Mouse (Mus musculus): ENCODE data around the gene Tfe3.

Gene Tfe3

DNA sequence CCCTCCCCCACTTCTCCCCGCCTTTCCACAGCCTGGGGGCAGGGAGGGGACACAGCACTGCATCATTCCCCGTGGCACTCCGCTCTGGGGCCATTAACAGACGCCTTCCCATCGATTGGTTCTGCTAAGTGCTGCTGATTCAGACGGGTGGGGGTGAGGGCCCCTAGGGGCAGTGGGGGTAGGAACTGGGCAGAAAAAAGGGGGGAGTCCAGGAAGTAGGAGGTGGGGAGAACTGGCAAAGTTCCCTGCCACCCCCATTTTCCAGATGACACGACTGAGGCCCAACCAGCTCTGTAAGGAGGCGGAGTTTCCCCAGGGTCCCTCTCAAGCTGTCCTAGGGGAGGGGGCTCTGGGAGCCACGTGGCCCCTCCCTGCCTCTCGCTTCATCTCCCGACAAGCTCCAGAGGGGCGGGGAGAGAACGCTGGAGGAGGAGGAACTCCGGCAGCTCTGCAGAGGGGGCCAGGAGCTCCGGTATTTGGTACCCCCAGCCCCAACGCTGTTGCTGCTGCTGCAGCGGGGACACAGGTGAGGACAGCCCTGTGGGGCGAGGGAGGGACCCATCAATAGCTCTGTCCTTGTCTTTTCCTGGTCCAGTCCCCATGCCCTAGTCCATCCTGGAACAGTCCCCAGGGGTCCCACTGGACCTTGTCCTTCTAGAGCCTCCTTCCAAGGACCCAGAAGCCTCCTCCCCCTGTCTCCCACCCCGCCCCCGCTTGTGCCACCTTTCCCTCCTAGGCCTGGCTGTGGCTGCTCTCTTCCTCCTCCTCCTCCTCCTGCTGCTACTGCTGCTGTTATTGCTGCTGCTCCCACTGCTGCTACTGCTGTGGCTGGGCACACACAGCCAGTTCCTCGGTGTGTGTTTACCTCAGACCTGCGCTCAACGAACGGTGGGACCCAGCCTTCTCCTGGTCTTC, 59.8 kb downstream of the Tfe3 start, which contains the start of gene Kcnd1:
Gene Kcnd1, plus strand, starts transcription at position 425 of the 915 bp plus-strand sequence.
- DNase-seq, result no peak
